Mouse (Mus musculus): ENCODE measurements around the gene Serpina11. TPM values are rescaled to one million over a fixed set of nuclear protein-coding genes. Genes with fewer than 3 reads are reported as not detected.

Serpina11 gene
- polyA plus RNA-seq, 1 experiment from 2014 or later, result 0.32 TPM

GRCm38 (mm10) chr12:103995292-103996072, 5.7 kb upstream of the Serpina11 start:
- Histone ChIP-seq H3K9me3 (ENCODE audit: control insufficient read depth, low read length) (no peaks in the 10 kb centered on the region), H3K27me3 (ENCODE audit: control insufficient read depth, insufficient read depth, low read length) (no peaks in the 10 kb centered on the region), H3K4me2 (replicated peaks; ENCODE audit: low read depth) (no peak overlapping the region), H3K27ac (replicated peaks) (no peak overlapping the region), H3K9ac (ENCODE audit: low read length) (no peak overlapping the region), H3K4me3 (ENCODE audit: low read depth, low read length) (no peak overlapping the region), H3K36me3 (ENCODE audit: control insufficient read depth, insufficient read depth, low read length) (no peaks in the 10 kb centered on the region), H3K4me1 (replicated peaks; ENCODE audit: control insufficient read depth, insufficient read depth) (no peaks in the 10 kb centered on the region)
- WGBS, result 40% methylated on average over 5 of the region's 5 CpGs
- no peak for ATAC-seq (ENCODE audit: low FRiP score, low TSS enrichment)
- TF ChIP-seq CTCF (IDR thresholded peaks at IDR 0.05; ENCODE audit: low read depth), result peak; percentile 87
- TF ChIP-seq EP300 (optimal IDR thresholded peaks at IDR 0.05), result no peak
- peak; percentile 78 for DNase-seq (ENCODE audit: low spot score)

- TF ChIP-seq EP300 (optimal IDR thresholded peaks at IDR 0.05), result no peak
- Histone ChIP-seq H3K9me3 (ENCODE audit: control insufficient read depth, low read length) (no peaks in the 10 kb centered on the region), H3K27me3 (ENCODE audit: control insufficient read depth, insufficient read depth, low read length) (no peaks in the 10 kb centered on the region), H3K9ac (ENCODE audit: low read length) (no peak overlapping the region), H3K27ac (replicated peaks) (no peak overlapping the region), H3K36me3 (ENCODE audit: control insufficient read depth, insufficient read depth, low read length) (no peaks in the 10 kb centered on the region), H3K4me3 (ENCODE audit: low read depth, low read length) (no peak overlapping the region), H3K4me2 (replicated peaks; ENCODE audit: low read depth) (no peak overlapping the region), H3K4me1 (replicated peaks; ENCODE audit: control insufficient read depth, insufficient read depth) (no peaks in the 10 kb centered on the region)
- WGBS, result 69% methylated on average over 7 of the region's 7 CpGs
- ATAC-seq (ENCODE audit: low FRiP score, low TSS enrichment) (no peak), DNase-seq (ENCODE audit: low spot score) (no peak)
These were observed 3.2 kb upstream of the Serpina11 start for GRCm38 (mm10) chr12:103992945-103993344.

- ATAC-seq (ENCODE audit: low FRiP score, low TSS enrichment) (no peak), DNase-seq (ENCODE audit: low spot score) (no peak)
- no peaks in the 10 kb centered on the region for H3K4me1 ChIP-seq (replicated peaks; ENCODE audit: control insufficient read depth, insufficient read depth)
- no peak overlapping the region for H3K27ac ChIP-seq (replicated peaks)
- H3K9me3 ChIP-seq (ENCODE audit: control insufficient read depth, low read length), result no peaks in the 10 kb centered on the region
- no peaks in the 10 kb centered on the region for H3K27me3 ChIP-seq (ENCODE audit: control insufficient read depth, insufficient read depth, low read length)
- TF ChIP-seq CTCF (IDR thresholded peaks at IDR 0.05; ENCODE audit: low read depth) (no peak), EP300 (optimal IDR thresholded peaks at IDR 0.05) (no peak)
- H3K36me3 ChIP-seq (ENCODE audit: control insufficient read depth, insufficient read depth, low read length), result no peaks in the 10 kb centered on the region
- 41% methylated on average over 2 of the region's 2 CpGs for WGBS
- no peak overlapping the region for H3K4me3 ChIP-seq (ENCODE audit: low read depth, low read length)
- H3K9ac ChIP-seq (ENCODE audit: low read length), result no peak overlapping the region
- H3K4me2 ChIP-seq (replicated peaks; ENCODE audit: low read depth), result no peak overlapping the region
These were observed 316 bp downstream of the Serpina11 start for GRCm38 (mm10) chr12:103989514-103989767.

- WGBS, result 36% methylated on average over 14 of the region's 14 CpGs
- DNase-seq (ENCODE audit: low spot score) (peak; percentile 22), ATAC-seq (ENCODE audit: low FRiP score, low TSS enrichment) (peak; percentile 35; the same call in 1 of the 2 replicates)
- Histone ChIP-seq H3K27ac (replicated peaks) (no peak overlapping the region), H3K9ac (ENCODE audit: low read length) (no peak overlapping the region), H3K4me3 (ENCODE audit: low read depth, low read length) (no peak overlapping the region), H3K4me1 (replicated peaks; ENCODE audit: control insufficient read depth, insufficient read depth) (no peaks in the 10 kb centered on the region), H3K9me3 (ENCODE audit: control insufficient read depth, low read length) (no peaks in the 10 kb centered on the region), H3K36me3 (ENCODE audit: control insufficient read depth, insufficient read depth, low read length) (no peaks in the 10 kb centered on the region), H3K27me3 (ENCODE audit: control insufficient read depth, insufficient read depth, low read length) (no peaks in the 10 kb centered on the region), H3K4me2 (replicated peaks; ENCODE audit: low read depth) (no peak overlapping the region)
- TF ChIP-seq EP300 (optimal IDR thresholded peaks at IDR 0.05) (no peak), CTCF (IDR thresholded peaks at IDR 0.05; ENCODE audit: low read depth) (peak; percentile 41)
These were observed 823 bp downstream of the Serpina11 start for GRCm38 (mm10) chr12:103988754-103989513.

- H3K4me1 ChIP-seq (replicated peaks; ENCODE audit: control insufficient read depth, insufficient read depth), result no peaks in the 10 kb centered on the region
- no peaks in the 10 kb centered on the region for H3K36me3 ChIP-seq (ENCODE audit: control insufficient read depth, insufficient read depth, low read length)
- no peak overlapping the region for H3K27ac ChIP-seq (replicated peaks)
- ATAC-seq (ENCODE audit: low FRiP score, low TSS enrichment) (no peak), DNase-seq (ENCODE audit: low spot score) (no peak)
- TF ChIP-seq CTCF (IDR thresholded peaks at IDR 0.05; ENCODE audit: low read depth) (no peak), EP300 (optimal IDR thresholded peaks at IDR 0.05) (no peak)
- H3K9ac ChIP-seq (ENCODE audit: low read length), result no peak overlapping the region
- no peaks in the 10 kb centered on the region for H3K27me3 ChIP-seq (ENCODE audit: control insufficient read depth, insufficient read depth, low read length)
- no peak overlapping the region for H3K4me3 ChIP-seq (ENCODE audit: low read depth, low read length)
- WGBS, result 56% methylated on average over 5 of the region's 5 CpGs
- no peak overlapping the region for H3K4me2 ChIP-seq (replicated peaks; ENCODE audit: low read depth)
- no peaks in the 10 kb centered on the region for H3K9me3 ChIP-seq (ENCODE audit: control insufficient read depth, low read length)
These were observed 3.9 kb downstream of the Serpina11 start for GRCm38 (mm10) chr12:103985868-103986267.

GRCm38 (mm10) chr12:103984935-103985334, 4.8 kb downstream of the Serpina11 start:
- Histone ChIP-seq H3K9me3 (ENCODE audit: control insufficient read depth, low read length) (no peaks in the 10 kb centered on the region), H3K9ac (ENCODE audit: low read length) (no peak overlapping the region), H3K27ac (replicated peaks) (no peak overlapping the region), H3K4me3 (ENCODE audit: low read depth, low read length) (no peak overlapping the region), H3K4me1 (replicated peaks; ENCODE audit: control insufficient read depth, insufficient read depth) (no peaks in the 10 kb centered on the region), H3K27me3 (ENCODE audit: control insufficient read depth, insufficient read depth, low read length) (no peaks in the 10 kb centered on the region), H3K36me3 (ENCODE audit: control insufficient read depth, insufficient read depth, low read length) (no peaks in the 10 kb centered on the region), H3K4me2 (replicated peaks; ENCODE audit: low read depth) (no peak overlapping the region)
- WGBS, result 54% methylated on average over 4 of the region's 4 CpGs
- peak; percentile 53 for DNase-seq (ENCODE audit: low spot score)
- TF ChIP-seq EP300 (optimal IDR thresholded peaks at IDR 0.05), result no peak
- TF ChIP-seq CTCF (IDR thresholded peaks at IDR 0.05; ENCODE audit: low read depth), result peak; percentile 75
- no peak for ATAC-seq (ENCODE audit: low FRiP score, low TSS enrichment)

Data from stomach, postnatal 0 days (tissue).